1 mouse cellular context compared by ENCODE assay signal in genomic region chr11:79223420-79223819, GRCm38 (mm10).
TF ChIP-seq lines count a peak whose summit lies in the region.

No protein-coding gene starts in this region.

TF ChIP-seq in MEL, 35 proteins besides CTCF, POLR2A, EP300 and RAD21 (continued from another document):
- TF ChIP-seq MXI1 (IDR thresholded peaks at IDR 0.05; ENCODE audit: low read depth, low read length) = 0 out of 2 replicates have a peak, but pooled peaks have one; percentile 24
